Mouse (Mus musculus): ENCODE results near the gene Lrrc36. TPM values are rescaled to one million over a fixed set of nuclear protein-coding genes. Genes with fewer than 3 reads are reported as not detected.

Lrrc36 gene
- polyA plus RNA-seq, 1 experiment: 3.0 TPM

DNA sequence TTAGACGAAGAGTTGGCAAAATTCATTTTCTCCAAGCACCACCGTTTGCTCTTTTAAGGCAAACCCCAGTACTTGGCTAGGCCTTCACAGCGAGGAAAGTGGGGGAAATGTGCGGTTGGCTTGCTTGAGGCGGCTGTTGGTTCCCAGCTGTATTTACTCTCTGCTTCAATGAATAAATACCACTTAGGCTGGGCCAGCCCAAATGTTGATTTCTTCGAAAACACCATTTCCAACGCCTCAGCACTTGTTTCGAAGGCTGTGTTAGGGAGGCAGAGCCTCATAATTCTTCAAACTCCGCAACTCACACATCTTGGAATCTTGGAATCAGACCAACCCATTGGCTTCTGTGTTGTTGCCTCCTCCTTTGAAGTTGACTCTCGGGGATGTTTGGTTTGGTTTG is 7.0 kb upstream of the Lrrc36 start:
- no peak overlapping the region for H3K4me3 ChIP-seq (replicated peaks; ENCODE audit: control insufficient read depth, low read depth, low read length)
- no peak overlapping the region for H3K27ac ChIP-seq (ENCODE audit: control insufficient read depth, insufficient read depth, low read depth, low read length, poor library complexity)
- H3K4me1 ChIP-seq (ENCODE audit: control insufficient read depth, insufficient read depth, low read length): no peaks in the 10 kb centered on the region
- no peak for TF ChIP-seq POLR2A (IDR thresholded peaks at IDR 0.05; ENCODE audit: borderline replicate concordance, control insufficient read depth, low read depth, low read length)
- TF ChIP-seq CTCF (IDR thresholded peaks at IDR 0.05; ENCODE audit: control insufficient read depth, insufficient read depth, low read length): no peak
- WGBS: 83% methylated on average over 10 of the region's 10 CpGs

DNA sequence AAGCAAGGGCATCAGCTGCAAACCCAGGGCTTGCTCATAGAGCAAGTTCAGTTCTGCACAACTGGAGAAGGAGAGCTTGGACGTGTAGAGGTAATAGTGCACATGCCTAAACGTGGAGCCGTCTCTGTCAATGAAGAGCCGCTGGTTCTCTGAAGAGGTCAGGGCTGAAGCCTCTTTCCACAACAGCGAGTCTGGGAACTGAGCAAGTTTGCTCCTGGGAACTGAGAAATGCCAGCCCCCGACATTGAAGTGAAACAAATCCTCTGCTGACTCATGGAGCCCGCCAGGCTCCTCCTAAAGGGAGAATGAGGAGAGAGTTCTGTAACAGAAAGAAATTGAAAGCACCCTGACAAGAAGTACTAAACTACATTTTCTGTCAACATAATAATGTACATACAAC is 5.0 kb upstream of the Lrrc36 start:
- 59% methylated on average over 7 of the region's 7 CpGs for WGBS
- no peak for TF ChIP-seq CTCF (IDR thresholded peaks at IDR 0.05; ENCODE audit: control insufficient read depth, insufficient read depth, low read length)
- TF ChIP-seq POLR2A (IDR thresholded peaks at IDR 0.05; ENCODE audit: borderline replicate concordance, control insufficient read depth, low read depth, low read length): no peak
- Histone ChIP-seq H3K4me3 (replicated peaks; ENCODE audit: control insufficient read depth, low read depth, low read length) (no peak overlapping the region), H3K27ac (ENCODE audit: control insufficient read depth, insufficient read depth, low read depth, low read length, poor library complexity) (no peak overlapping the region), H3K4me1 (ENCODE audit: control insufficient read depth, insufficient read depth, low read length) (no peaks in the 10 kb centered on the region)

DNA sequence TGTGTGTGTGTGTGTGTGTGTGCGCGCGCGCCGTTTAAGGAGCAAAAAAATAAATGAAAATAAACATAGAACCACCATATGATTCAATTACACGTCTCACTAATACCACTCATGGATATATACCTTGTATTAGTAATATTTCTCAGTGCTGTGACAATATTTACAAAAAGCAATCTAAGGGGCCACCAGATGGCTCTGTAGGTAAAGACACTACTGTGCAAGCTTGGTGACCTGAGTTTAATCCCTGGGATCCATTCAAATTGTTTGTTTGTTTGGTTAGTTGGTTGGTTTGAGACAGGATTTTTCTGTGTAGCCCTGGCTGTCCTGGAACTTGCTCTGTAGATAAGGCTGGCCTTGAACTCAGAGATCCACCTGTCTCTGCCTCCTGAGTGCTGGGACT is 3.4 kb upstream of the Lrrc36 start:
- WGBS: 94% methylated on average over 6 of the region's 6 CpGs
- no peak for TF ChIP-seq CTCF (IDR thresholded peaks at IDR 0.05; ENCODE audit: control insufficient read depth, insufficient read depth, low read length)
- TF ChIP-seq POLR2A (IDR thresholded peaks at IDR 0.05; ENCODE audit: borderline replicate concordance, control insufficient read depth, low read depth, low read length): no peak
- Histone ChIP-seq H3K27ac (ENCODE audit: control insufficient read depth, insufficient read depth, low read depth, low read length, poor library complexity) (no peak overlapping the region), H3K4me3 (replicated peaks; ENCODE audit: control insufficient read depth, low read depth, low read length) (no peak overlapping the region), H3K4me1 (ENCODE audit: control insufficient read depth, insufficient read depth, low read length) (no peaks in the 10 kb centered on the region)

DNA sequence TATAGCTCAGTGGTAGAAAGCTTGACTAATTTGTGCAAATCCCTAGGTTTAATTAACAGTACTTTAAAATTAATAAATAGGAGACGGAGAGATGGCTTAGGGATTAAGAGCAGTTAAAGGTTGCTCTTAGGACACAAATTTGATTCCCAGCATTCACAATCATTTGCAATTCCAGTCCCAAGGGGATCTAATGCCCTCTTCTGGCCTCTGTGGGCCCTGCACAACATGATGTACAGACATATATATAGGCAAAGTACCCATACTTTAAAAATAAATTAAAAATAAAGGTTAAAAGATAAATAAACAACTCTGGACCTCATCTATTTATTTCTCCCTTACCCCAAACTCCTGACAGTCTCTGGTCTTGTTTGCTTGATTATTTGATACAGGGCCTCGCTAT is 5.6 kb downstream of the Lrrc36 start:
- no peak for TF ChIP-seq POLR2A (IDR thresholded peaks at IDR 0.05; ENCODE audit: borderline replicate concordance, control insufficient read depth, low read depth, low read length)
- TF ChIP-seq CTCF (IDR thresholded peaks at IDR 0.05; ENCODE audit: control insufficient read depth, insufficient read depth, low read length): no peak
- Histone ChIP-seq H3K27ac (ENCODE audit: control insufficient read depth, insufficient read depth, low read depth, low read length, poor library complexity) (no peak overlapping the region), H3K4me1 (ENCODE audit: control insufficient read depth, insufficient read depth, low read length) (no peaks in the 10 kb centered on the region), H3K4me3 (replicated peaks; ENCODE audit: control insufficient read depth, low read depth, low read length) (no peak overlapping the region)
- 81% methylated on average over 2 of the region's 2 CpGs for WGBS

DNA sequence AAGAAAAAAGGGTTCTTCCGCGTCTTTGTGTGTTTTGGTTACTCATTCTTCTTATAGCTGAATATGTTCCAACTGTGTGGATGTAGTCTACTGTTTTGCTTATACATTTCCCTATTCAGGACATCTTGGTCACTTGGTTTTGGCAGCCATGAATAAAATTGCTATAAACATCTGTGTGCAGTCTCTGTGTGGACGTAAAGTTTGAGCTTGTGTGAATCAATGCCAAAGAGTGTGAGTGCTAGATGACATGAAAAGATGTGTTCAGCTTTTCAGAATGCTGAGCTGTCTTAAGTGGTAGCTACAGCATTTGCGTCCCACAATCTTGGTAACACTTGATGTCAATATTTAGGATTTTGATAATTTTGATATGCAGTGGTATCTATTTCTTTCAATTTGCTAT is 6.4 kb downstream of the Lrrc36 start:
- Histone ChIP-seq H3K4me1 (ENCODE audit: control insufficient read depth, insufficient read depth, low read length) (no peaks in the 10 kb centered on the region), H3K27ac (ENCODE audit: control insufficient read depth, insufficient read depth, low read depth, low read length, poor library complexity) (no peak overlapping the region), H3K4me3 (replicated peaks; ENCODE audit: control insufficient read depth, low read depth, low read length) (no peak overlapping the region)
- WGBS: 90% methylated on average over 4 of the region's 4 CpGs
- no peak for TF ChIP-seq CTCF (IDR thresholded peaks at IDR 0.05; ENCODE audit: control insufficient read depth, insufficient read depth, low read length)
- TF ChIP-seq POLR2A (IDR thresholded peaks at IDR 0.05; ENCODE audit: borderline replicate concordance, control insufficient read depth, low read depth, low read length): no peak

DNA sequence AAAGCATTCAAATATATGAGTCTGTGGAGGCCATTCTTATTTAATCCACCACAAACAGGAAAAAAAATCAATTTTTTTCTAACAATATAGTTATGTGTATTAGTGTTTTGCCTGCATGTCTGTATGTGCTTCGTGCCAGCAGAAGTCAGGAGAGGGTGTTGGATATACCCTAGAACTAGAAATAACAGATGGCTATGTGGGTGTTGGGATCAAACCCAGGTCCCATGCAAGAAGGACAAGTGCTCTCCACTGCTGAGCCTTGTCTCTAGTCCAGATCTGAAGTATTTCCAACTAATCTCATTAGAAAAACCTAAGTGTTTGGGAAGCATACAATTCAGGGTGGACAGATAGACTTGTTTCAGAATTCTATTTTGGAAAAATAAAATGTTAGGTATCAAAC is 8.6 kb downstream of the Lrrc36 start:
- WGBS: 62% methylated on average over 1 of the region's 1 CpGs
- H3K27ac ChIP-seq (ENCODE audit: control insufficient read depth, insufficient read depth, low read depth, low read length, poor library complexity): no peak overlapping the region
- TF ChIP-seq POLR2A (IDR thresholded peaks at IDR 0.05; ENCODE audit: borderline replicate concordance, control insufficient read depth, low read depth, low read length): no peak
- TF ChIP-seq CTCF (IDR thresholded peaks at IDR 0.05; ENCODE audit: control insufficient read depth, insufficient read depth, low read length): no peak
- H3K4me1 ChIP-seq (ENCODE audit: control insufficient read depth, insufficient read depth, low read length): no peaks in the 10 kb centered on the region
- no peak overlapping the region for H3K4me3 ChIP-seq (replicated peaks; ENCODE audit: control insufficient read depth, low read depth, low read length)

DNA sequence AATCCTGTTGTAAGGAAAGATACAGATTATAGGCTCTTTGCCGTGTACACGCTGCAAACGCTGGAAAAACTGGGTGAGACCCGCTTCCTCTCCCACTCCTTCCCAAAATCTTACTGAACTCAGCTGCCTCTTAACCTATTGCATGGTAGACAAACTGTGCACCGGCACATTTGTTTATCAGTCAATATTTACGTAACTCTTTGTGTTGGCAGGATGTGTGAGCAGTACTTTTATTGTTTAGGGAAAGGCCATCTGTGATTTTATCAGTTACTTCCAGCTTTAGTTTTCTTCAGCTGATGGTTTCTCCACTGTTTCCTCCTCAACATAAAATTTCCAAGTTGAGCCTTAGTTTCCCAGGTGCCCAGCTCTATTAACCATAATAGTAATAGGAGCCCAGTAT is 13.5 kb downstream of the Lrrc36 start:
- no peak for TF ChIP-seq CTCF (IDR thresholded peaks at IDR 0.05; ENCODE audit: control insufficient read depth, insufficient read depth, low read length)
- TF ChIP-seq POLR2A (IDR thresholded peaks at IDR 0.05; ENCODE audit: borderline replicate concordance, control insufficient read depth, low read depth, low read length): no peak
- 65% methylated on average over 6 of the region's 6 CpGs for WGBS
- Histone ChIP-seq H3K4me1 (ENCODE audit: control insufficient read depth, insufficient read depth, low read length) (no peaks in the 10 kb centered on the region), H3K27ac (ENCODE audit: control insufficient read depth, insufficient read depth, low read depth, low read length, poor library complexity) (no peak overlapping the region), H3K4me3 (replicated peaks; ENCODE audit: control insufficient read depth, low read depth, low read length) (no peak overlapping the region)

DNA sequence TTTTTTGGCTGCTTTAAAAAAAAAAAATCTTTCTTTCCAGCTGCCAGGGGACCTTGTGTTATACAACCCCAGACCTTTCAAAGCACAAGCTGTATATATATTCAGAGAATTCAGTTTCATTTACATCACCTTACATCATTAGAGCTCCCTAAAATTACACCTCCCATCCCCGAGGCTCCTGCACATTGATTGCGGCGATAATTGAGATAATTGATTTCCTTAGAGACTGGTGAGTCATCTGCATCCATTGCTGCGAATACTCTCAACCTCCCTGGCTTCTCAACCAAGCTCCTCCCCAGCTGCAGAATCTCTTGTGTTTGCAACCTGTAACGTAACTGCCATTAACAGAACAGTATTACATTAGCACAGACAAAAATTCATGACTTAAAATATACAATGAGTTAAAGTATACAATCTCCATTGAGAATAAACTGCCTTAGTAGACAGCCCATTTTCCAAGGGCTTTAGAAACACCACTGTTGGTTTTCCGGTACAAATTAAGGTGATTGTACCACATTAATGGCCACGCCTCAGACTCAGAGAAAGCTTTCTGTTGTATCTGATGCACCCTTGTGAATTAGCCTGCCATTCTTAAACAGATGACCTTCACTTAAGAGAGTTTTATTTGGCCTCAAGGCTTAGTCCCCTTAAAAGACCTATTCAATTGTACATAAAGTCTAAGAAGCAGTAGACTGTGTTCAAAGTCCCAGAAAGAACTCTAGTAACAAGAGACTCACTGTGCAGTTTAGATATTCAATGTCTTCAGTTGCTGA is 18.6 kb downstream of the Lrrc36 start:
- no peak overlapping the region for H3K27ac ChIP-seq (ENCODE audit: control insufficient read depth, insufficient read depth, low read depth, low read length, poor library complexity)
- H3K4me1 ChIP-seq (ENCODE audit: control insufficient read depth, insufficient read depth, low read length): no peaks in the 10 kb centered on the region
- H3K4me3 ChIP-seq (replicated peaks; ENCODE audit: control insufficient read depth, low read depth, low read length): no peak overlapping the region
- WGBS: 72% methylated on average over 7 of the region's 7 CpGs
- no peak for TF ChIP-seq POLR2A (IDR thresholded peaks at IDR 0.05; ENCODE audit: borderline replicate concordance, control insufficient read depth, low read depth, low read length)
- no peak for TF ChIP-seq CTCF (IDR thresholded peaks at IDR 0.05; ENCODE audit: control insufficient read depth, insufficient read depth, low read length)

DNA sequence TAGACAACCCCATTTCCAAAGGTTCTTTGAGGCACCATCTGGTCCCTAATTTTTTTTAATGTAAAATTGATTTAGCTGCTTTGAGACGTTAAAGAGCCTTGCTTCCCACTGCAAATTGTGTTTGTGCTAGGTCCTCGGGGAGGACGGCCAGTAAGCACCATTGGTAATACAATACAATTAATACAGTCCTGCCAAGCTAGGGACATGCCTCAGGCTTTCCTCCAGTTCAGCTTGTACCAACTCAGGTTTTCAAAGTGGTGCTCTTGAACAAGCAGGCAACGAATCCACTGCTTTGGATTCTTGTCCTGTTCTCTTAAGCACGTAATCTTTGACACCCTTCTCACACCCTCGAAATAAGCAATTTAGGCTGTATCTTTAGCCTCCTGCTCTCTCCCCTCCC is 19.6 kb downstream of the Lrrc36 start:
- H3K27ac ChIP-seq (ENCODE audit: control insufficient read depth, insufficient read depth, low read depth, low read length, poor library complexity): no peak overlapping the region
- TF ChIP-seq POLR2A (IDR thresholded peaks at IDR 0.05; ENCODE audit: borderline replicate concordance, control insufficient read depth, low read depth, low read length) (no peak), CTCF (IDR thresholded peaks at IDR 0.05; ENCODE audit: control insufficient read depth, insufficient read depth, low read length) (no peak)
- no peak overlapping the region for H3K4me3 ChIP-seq (replicated peaks; ENCODE audit: control insufficient read depth, low read depth, low read length)
- H3K4me1 ChIP-seq (ENCODE audit: control insufficient read depth, insufficient read depth, low read length): no peaks in the 10 kb centered on the region
- WGBS: 75% methylated on average over 6 of the region's 6 CpGs

Measured in bone marrow, adult 2 months (tissue).